Mouse (Mus musculus): ENCODE results near the gene Ly6g.

DNA sequence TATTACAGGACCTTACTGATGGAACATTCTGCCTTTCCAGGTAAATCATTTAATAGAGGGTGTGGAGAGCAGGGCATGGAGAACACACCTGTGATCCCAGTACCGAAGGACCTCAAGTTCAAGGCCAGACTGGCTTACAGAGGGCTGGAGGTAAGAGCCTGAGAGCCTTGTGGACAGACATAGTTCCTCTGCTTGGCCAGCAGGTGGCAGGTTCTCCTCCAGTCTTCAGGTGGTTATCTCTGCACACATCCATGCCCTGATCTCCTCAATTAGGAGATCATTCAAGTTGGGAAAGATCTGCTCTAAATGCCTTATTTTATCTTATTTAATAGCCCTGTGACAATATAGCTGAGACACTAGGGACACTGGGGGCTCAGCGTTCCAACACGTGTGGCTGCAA lies 11.3 kb upstream of the Ly6g start:
- TF ChIP-seq FLI1 (IDR thresholded peaks at IDR 0.05; ENCODE audit: low read length), result no peak
- TF ChIP-seq GATA1 (IDR thresholded peaks at IDR 0.05; ENCODE audit: borderline replicate concordance, low read length), result no peak
